Mouse (Mus musculus): ENCODE data around the gene Slc6a9.
A peak's percentile ranks its signal among the peaks of the same experiment; 100 is the strongest.

Slc6a9 gene

DNA sequence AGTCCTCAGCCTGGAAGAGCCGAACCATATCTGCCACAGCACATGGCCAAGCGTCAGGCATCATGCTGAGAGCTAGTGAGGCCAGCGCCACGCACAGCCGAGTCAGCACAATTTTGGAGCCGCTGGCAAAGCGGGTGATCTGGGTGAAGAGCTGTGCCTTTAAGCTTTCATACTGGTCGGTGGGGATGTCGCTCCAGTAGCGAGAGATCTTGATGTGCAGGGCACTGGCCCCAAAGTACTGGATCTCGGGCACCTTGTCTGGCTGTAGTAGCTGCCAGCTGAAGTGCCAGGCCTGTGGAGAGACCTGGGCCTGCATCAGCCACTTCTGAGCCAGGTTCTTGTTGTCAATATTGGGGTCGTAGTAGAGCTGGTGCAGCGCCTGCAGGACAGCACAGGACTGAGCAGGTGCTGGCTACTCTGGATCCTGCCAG lies 77.8 kb downstream of the Slc6a9 start:
- DNase-seq (ENCODE audit: inconsistent ontology term): no peak

DNA sequence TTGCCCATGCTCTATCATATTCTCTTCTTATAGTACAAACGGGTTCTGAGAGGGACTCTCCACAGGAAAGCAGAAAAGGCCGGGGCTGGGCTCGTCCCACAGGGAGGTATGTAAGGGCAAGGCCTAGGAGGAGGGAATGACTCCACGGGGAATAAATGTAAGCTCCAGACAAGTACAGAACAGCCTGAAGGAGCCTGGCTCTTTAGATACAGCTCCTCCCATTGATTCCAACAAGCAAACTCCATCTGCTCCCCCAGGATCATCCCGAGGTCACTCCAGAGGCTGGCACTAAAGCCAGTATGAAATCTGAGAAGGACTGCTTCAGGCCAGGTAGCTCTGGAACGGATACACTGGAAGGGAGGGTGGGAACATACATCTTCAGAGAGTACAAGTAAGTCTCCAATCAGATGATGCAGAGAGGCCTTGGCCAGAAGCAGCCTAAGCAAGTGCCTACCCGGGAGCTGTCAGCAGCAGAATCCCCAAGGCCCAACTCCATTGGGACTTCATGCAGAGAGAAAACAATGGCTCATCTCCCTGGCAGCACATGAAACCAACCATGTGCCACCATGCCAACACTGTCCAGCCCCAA lies 78.5 kb downstream of the Slc6a9 start:
- DNase-seq (ENCODE audit: inconsistent ontology term): no peak

DNA sequence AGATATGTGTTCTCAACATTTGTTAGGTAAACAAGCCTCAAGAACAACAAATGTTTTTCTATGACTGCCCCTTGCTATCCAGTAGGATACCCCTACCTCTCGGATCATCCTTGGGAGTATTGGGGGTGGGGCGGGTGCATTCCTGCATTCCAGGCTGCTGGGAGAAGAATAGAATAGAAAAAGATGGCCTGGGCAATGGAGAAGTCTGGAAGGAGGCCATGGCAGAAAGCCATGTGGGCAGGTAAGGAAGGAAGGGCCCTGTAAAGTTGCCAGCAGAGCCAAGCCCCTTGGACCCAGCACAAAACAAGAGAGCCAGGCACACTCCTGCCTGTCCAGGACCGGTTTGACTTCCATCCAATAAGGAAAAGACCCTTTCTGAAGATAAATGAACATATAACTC lies 79.1 kb downstream of the Slc6a9 start:
- peak; percentile 74 for DNase-seq (ENCODE audit: inconsistent ontology term)

DNA sequence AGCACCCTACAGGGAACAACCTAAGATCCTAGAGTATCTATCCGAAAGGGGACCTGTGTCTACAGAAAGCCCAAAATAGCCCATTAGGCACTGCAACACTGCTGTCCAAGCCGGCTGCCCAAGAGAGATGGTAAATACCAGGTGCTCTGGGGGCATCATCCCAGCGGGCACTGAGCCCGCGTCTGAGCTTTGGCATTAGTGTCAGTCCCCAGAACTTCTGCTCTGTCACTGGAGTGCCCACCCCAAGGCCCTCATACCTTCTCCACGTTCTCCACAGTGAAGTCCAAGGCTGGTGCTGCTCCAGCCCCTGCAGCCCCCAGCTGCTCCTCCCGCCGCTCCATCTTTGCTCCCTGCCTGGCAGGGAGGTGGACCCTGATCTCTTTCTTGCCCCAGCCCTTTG lies 79.7 kb downstream of the Slc6a9 start:
- DNase-seq (ENCODE audit: inconsistent ontology term): no peak

DNA sequence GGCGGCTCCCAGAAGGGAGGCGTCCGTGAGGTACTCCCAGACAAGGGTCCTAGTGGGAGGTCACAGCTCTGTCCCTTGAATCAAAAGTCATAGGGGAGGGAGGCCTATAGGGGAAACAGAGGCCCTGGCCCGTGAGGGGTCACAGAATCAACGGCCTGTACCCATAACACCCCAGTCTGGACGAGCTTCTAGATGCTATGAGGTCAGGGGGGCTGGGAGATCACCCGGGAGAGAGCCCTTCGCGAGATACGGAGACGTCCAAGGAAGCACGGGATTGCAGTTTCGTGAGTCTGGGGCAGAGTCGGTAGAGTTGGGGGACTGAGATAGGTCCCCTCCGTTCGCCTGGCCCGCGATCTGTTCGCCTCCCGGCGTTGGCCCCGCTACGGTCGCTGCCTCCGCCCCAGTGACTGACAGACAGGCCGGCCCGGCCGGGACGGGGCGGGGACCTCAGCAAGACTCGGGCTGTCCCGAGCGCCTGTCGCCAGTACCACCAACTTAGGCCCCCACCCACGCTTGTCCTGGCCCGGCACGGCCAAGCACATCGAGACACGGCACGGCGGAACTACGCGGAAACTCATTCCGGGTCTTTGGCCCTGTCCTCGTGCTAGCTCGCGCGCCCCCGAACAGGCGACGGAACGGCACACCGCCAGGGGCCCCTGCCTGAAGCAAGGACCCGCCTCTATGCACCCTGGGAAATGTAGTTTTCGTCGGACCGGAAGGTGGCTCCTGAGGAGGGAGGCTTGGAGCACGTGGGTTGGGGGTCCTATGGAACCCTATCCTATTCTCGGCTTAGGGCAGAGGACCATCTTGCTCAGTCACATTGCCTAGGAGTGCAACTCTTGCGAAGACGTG lies 80.5 kb downstream of the Slc6a9 start, which contains the start of gene Ipo13:
Gene Ipo13 (minus strand): TSS at position 409 of the 852 bp plus-strand sequence.
- peak; percentile 95 for DNase-seq (ENCODE audit: inconsistent ontology term)

DNA sequence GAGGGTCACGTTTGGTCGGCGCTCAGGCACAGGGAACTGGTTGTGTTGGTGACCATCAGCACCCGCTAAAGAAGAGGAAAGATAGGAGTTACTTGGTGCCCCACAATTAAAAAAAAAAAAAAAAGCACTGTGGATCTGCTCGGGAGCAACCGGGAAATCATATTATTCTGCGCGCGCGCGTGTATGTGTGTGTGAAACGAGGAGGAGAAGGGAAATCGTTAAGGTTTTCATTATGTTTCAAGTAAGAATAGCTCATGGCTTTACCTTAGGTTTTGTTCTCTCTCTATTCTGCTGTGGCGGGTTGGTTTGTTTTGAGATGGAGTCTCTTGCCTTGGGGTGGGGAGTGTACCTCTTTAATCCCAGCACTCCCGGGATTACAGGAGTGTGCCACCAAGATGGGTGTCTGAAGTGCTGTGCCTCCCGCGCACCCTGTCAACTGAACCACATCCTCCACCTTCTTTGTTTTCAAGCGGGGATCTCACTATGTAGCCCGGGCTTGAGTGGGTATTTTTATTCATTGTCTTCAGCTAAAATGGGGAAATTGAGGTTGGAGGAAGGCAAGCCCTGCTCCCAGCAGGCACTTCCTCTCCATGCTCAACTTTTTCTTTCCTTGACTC lies 81.3 kb downstream of the Slc6a9 start:
- DNase-seq (ENCODE audit: inconsistent ontology term): no peak

DNA sequence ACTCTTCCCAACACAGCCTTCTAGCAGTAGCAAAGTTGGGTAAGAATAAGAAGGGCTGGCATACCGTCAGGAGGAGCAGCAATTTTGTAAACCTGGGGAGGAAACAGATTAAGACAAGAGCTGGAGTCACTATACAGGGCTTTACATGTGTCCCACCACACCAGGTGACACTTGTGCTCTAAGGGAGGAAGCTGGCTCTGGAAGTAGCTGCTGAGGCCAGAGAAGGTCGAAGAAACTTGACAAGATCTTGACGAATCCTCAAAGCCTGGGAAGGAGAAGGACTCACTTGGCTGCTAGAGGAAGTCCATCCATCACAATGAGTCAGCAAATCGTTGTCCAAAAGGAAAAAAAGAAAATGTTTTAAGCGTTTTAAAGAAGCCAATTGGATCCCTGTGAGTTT lies 82.1 kb downstream of the Slc6a9 start:
- no peak for DNase-seq (ENCODE audit: inconsistent ontology term)

DNA sequence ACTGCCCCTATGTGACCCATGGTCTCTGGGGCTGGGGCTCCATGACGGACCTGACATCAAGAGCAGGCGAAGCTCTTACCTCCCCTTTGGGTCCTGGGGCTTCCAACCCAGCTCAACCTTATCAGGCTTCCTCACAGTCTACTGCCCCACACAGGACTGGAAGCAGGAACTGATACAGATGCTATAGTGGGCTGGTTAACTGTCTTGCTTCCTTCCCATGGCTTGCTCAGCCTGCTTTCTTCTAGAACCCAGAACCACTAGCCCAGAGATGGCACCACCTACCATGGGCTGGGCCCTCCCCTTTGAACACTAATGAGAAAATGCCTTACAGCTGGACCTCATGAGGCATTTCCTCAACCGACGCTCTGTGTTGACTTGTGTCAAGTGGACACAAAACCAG lies 83.1 kb downstream of the Slc6a9 start:
- DNase-seq (ENCODE audit: inconsistent ontology term): no peak

DNA sequence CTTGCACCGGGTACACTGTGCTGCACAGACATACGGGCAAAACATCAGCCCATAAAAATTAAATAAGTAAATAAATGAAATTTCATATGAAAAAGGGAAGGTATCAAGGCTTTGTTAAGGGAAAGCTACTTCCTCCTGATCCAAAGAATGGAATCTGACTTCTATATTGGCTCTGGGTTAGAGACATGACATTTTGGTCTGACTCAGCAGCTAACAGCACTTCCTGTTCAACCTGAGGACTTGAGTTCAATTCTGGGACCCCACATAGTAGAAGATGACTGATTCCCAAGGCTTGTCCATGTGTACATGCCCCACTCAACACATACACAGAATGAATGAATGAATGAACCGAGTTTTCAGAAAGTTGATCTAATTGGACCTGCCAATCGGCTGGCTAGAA lies 83.5 kb downstream of the Slc6a9 start:
- no peak for DNase-seq (ENCODE audit: inconsistent ontology term)

DNA sequence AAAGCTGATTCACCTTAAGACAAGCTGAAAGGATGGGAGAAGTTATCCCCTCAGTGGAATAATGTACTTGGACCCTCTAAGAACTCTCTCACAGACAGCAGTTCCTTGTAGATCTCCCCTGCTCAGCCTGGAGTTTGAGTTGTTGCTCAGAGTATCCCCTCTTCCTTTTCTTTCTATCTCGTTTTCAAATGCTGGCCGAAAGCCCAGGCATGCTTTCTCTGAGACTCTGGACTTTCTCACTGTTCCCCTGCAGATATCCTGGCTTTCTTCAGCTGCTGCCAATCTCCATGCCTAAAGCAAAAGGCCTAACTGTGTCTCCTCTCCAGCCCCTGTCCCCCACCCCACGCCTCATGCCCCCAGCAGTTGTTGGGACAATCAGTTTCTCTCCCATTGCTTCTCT lies 84.0 kb downstream of the Slc6a9 start:
- DNase-seq (ENCODE audit: inconsistent ontology term): no peak

DNA sequence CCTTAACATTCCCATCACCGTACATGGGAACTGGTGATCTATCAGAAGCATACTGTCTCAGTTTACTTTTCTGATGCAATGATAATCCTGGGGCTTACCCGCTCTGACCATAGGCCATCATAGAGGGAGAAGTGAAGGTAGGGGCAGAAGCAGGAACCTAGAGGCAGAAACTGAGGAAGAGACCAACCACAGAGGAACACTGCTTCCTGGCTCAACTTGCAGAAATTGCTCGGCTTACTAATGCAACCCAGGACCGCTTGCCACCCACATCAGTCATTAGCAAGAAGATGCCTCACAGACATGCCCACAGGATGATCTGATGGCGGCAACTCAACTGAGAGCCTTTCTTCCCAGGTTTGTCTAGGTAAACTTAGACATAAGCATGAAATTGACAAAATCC lies 84.5 kb downstream of the Slc6a9 start:
- no peak for DNase-seq (ENCODE audit: inconsistent ontology term)

DNA sequence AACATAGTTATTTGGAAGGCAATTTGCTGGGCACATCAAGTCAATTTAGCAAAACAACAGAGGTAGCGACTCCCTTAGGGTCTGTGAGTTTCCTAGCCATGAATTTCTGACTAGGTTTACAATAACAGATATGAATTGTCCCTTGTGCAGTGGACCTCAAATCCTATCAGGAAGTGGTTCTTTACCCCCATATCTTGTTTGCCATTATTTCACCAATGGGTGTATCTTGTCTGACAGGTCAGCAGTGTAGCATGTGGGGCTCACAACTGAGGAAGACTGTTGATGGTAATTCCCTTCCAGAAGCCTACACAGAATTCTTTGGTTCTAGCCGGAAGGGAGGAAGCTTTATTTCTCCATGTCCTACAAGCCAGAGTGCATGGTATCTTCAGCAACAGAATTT lies 87.1 kb downstream of the Slc6a9 start:
- no peak for DNase-seq (ENCODE audit: inconsistent ontology term)

DNA sequence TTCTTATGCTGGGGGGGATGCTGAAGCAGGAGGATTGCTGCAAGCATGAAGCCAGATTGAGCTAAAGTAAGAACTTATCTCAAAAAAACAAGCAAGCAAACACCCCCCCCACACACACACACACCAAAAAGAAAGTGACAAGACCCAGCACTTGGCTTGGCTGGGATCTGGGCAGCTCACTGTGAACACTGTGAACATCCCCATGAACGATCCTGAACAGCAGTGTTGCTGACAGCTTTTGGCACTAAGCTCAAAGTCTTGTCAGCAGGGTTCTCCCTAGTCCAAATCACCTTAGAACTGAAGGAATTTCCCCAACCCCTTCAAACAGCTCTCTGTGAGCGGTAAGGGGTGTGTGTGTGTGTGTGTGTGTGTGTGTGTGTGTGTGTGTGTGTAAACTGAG lies 89.1 kb downstream of the Slc6a9 start:
- no peak for DNase-seq (ENCODE audit: inconsistent ontology term)

All from Muller cell, postnatal 12 days (primary cell).